Mouse (Mus musculus) c-Kit-positive CD71-negative TER-119-negative erythroid progenitor cells, embryonic 14.5 days (primary cell): ENCODE measurements around the gene Sec31b.
A peak's percentile ranks its signal among the peaks of the same experiment; 100 is the strongest.

Experiments
- DNase-seq: peaks from one replicate; pipeline ENCODE4 v3.0.0-alpha.2; 2013; ENCODE audit warnings: low read depth

The Sec31b gene

GRCm38 (mm10) chr19:44475268-44475667 lies 70.4 kb downstream of the Sec31b start:
- no peak for DNase-seq

DNA sequence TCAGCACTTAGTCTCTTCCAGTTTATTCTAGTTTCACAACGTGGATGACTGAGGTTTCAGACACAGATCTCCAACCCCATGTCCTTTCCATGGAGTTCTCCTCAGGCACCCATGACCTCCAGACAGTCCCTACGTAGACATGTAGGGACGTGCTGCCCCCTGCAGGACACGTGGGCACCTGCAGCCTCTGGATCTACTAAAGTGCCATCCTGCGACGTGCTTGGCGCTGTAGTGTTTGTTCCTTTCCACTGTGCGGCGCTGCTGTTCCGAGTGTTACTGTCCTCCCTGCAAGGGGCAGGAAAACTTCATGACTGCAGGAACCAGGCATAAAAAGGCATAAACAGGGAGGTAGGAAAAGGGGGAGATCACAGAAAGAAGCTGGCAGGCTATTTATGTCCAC lies 71.5 kb downstream of the Sec31b start:
- peak; percentile 79 for DNase-seq
